Mouse (Mus musculus): ENCODE measurements around the gene Gm14409. TPM values are rescaled to one million over a fixed set of nuclear protein-coding genes. Genes with fewer than 3 reads are reported as not detected.
"Not testable (repeated sequence)": the region's sequence is repeated elsewhere in the genome, so short reads cannot be mapped to it uniquely, and the experiment has no call there.

Gene Gm14409
- not detected in 2 replicates for polyA plus RNA-seq (2014; fragmentation: Nextera tagmentation; extraction: Ambion mirVana)

DNA sequence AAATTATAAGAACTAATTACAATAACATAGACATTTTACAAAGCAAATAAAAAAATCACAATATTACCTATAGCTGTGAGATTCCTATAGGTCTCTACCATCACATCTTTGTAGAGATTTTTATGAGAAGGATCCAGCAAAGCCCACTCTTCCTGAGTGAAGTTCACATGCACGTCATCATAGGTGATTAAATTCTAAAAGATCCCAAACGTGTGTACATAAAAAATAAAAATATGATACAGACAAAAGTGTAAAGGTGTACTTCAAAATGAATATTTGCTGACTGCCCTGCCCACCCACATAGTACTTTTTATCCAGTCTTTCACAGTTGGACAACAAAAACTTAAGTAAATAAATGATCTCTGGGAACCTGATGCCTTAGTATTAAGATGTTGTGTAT is at the start of gene Gm14409:
Gm14409 (minus strand) TSS at position 101 of the 400 bp plus-strand sequence.
- not testable (repeated sequence) for H3K4me1 ChIP-seq (ENCODE audit: control insufficient read depth, insufficient read depth, low read length); H3K27me3 ChIP-seq (ENCODE audit: control insufficient read depth, insufficient read depth, low read length); H3K4me3 ChIP-seq (ENCODE audit: low read depth, low read length); ATAC-seq (replicated peaks; ENCODE audit: insufficient number of reproducible peaks, low FRiP score, low TSS enrichment); H3K9me3 ChIP-seq (replicated peaks; ENCODE audit: control insufficient read depth, low read length); H3K27ac ChIP-seq (ENCODE audit: low read depth, low read length); H3K9ac ChIP-seq (ENCODE audit: low read depth, low read length); H3K36me3 ChIP-seq (ENCODE audit: control insufficient read depth, insufficient read depth, low read length); H3K4me2 ChIP-seq
- no CpG with 5 or more reads among the region's 2 CpGs for WGBS (ENCODE audit: insufficient replicate concordance)

DNA sequence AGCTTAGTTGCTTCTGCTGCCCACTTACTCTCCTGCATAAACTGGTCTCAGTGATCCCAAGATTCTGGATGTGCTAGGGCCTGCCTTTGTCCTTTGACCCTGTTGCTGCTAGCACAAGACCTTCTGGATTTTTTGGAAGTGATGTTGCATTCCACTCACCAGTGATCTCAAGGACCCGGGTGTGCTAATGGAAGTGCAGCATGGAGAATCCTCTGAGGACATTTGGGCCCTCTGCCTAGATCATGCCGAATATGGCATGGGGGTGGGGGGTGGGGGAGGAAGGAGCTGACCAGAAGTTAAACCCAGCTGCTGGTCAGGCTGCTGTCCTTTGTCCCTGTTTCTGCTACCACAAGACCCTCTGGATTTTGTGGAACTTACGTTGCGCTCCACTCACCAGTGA is 42.8 kb upstream of the Gm14409 start:
- not testable (repeated sequence) for H3K4me1 ChIP-seq (ENCODE audit: control insufficient read depth, insufficient read depth, low read length); ATAC-seq (replicated peaks; ENCODE audit: insufficient number of reproducible peaks, low FRiP score, low TSS enrichment); H3K27me3 ChIP-seq (ENCODE audit: control insufficient read depth, insufficient read depth, low read length)

DNA sequence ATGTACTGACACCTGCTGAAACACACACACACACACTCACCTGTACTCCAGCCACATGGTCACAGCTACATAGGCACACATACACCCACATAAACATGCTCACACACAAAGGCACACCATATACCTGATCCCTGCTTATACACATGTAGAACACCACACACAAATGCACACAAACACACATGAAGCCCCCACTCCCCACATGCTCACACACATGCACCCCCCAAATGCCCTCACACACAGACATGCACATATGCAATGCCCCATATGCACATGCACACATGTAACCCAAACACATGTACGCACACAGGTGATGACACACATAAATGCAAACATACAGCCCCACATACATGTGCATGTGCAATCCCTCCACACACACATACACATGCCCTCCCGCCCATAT is 38.1 kb upstream of the Gm14409 start:
- not testable (repeated sequence) for ATAC-seq (replicated peaks; ENCODE audit: insufficient number of reproducible peaks, low FRiP score, low TSS enrichment); H3K4me2 ChIP-seq; H3K4me1 ChIP-seq (ENCODE audit: control insufficient read depth, insufficient read depth, low read length); H3K27me3 ChIP-seq (ENCODE audit: control insufficient read depth, insufficient read depth, low read length); H3K9me3 ChIP-seq (replicated peaks; ENCODE audit: control insufficient read depth, low read length); H3K4me3 ChIP-seq (ENCODE audit: low read depth, low read length); H3K36me3 ChIP-seq (ENCODE audit: control insufficient read depth, insufficient read depth, low read length); H3K27ac ChIP-seq (ENCODE audit: low read depth, low read length); H3K9ac ChIP-seq (ENCODE audit: low read depth, low read length)
- no CpG with 5 or more reads among the region's 2 CpGs for WGBS (ENCODE audit: insufficient replicate concordance)

More for the DNA sequence above, 42.8 kb upstream of the Gm14409 start:
- not testable (repeated sequence) for H3K4me2 ChIP-seq; H3K36me3 ChIP-seq (ENCODE audit: control insufficient read depth, insufficient read depth, low read length); H3K4me3 ChIP-seq (ENCODE audit: low read depth, low read length); H3K27ac ChIP-seq (ENCODE audit: low read depth, low read length); H3K9me3 ChIP-seq (replicated peaks; ENCODE audit: control insufficient read depth, low read length); H3K9ac ChIP-seq (ENCODE audit: low read depth, low read length)
- 77% methylated on average over 4 of the region's 4 CpGs for WGBS (ENCODE audit: insufficient replicate concordance)

DNA sequence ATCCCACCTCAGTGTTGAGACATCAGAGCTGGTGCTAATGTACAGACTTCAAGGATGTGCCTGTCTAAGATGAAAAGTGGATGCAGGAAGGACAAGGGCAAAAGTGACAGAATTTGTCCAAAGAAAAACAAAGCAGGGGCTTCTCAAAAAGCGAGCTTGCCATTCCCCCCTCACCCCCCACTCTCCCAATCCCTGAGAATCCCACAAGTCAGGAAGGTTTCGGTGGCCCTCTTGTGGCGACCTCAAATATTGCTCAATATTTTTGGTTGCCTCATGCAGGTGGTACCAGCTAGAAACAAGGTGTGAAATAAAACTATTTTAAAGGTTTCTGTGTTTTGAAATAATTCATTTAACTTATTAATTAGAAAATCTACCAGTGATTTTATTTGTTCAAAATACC is 16.9 kb upstream of the Gm14409 start:
- H3K9me3 ChIP-seq (replicated peaks; ENCODE audit: control insufficient read depth, low read length); H3K4me2 ChIP-seq; H3K36me3 ChIP-seq (ENCODE audit: control insufficient read depth, insufficient read depth, low read length); H3K9ac ChIP-seq (ENCODE audit: low read depth, low read length); H3K27me3 ChIP-seq (ENCODE audit: control insufficient read depth, insufficient read depth, low read length); H3K27ac ChIP-seq (ENCODE audit: low read depth, low read length); H3K4me1 ChIP-seq (ENCODE audit: control insufficient read depth, insufficient read depth, low read length); ATAC-seq (replicated peaks; ENCODE audit: insufficient number of reproducible peaks, low FRiP score, low TSS enrichment); H3K4me3 ChIP-seq (ENCODE audit: low read depth, low read length): not testable (repeated sequence)
- WGBS (ENCODE audit: insufficient replicate concordance): 14% methylated on average over 3 of the region's 3 CpGs

DNA sequence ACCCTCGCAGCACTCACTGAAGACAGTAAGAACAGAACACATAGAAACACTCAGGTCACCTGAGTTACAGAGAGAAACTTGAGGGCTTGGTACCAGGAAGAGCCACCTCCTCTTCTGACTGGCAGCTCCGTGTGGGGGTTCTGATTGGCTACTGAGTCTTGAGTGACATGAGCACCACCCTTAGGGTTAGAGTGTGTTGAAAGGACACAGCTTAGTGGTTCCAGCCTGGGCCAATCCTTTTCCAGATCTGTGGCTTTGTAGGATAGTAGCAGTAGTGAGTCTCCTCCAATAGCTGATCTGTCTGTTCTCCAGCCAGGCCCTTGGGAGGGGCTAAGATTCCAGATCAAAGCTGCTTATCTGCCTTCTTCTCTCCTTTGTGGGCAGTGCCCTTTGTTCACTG is 10.9 kb upstream of the Gm14409 start:
- not testable (repeated sequence) for H3K9me3 ChIP-seq (replicated peaks; ENCODE audit: control insufficient read depth, low read length); ATAC-seq (replicated peaks; ENCODE audit: insufficient number of reproducible peaks, low FRiP score, low TSS enrichment); H3K4me2 ChIP-seq; H3K9ac ChIP-seq (ENCODE audit: low read depth, low read length); H3K27ac ChIP-seq (ENCODE audit: low read depth, low read length); H3K4me1 ChIP-seq (ENCODE audit: control insufficient read depth, insufficient read depth, low read length); H3K36me3 ChIP-seq (ENCODE audit: control insufficient read depth, insufficient read depth, low read length); H3K27me3 ChIP-seq (ENCODE audit: control insufficient read depth, insufficient read depth, low read length); H3K4me3 ChIP-seq (ENCODE audit: low read depth, low read length)
- 42% methylated on average over 1 of the region's 2 CpGs for WGBS (ENCODE audit: insufficient replicate concordance)

DNA sequence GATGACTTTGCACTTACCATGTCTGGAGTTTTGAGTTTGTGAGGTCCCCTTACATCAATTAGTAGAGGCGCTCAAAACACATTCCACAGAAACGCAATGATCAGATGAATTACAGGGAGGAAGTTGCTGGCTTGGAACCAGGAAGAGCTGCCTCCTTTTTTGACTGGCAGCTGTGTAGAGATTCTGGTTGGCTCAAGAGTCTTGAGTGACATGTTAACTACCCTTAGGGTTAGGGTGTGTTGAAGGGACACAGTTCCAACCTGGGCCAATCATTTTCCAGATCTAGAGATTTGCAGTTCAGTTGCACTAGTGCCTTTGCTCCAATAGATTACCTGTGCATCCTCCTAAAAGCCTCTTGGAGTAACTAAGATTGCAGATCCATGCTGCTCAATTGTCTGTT is 5.4 kb upstream of the Gm14409 start:
- not testable (repeated sequence) for H3K9ac ChIP-seq (ENCODE audit: low read depth, low read length); H3K27ac ChIP-seq (ENCODE audit: low read depth, low read length); H3K9me3 ChIP-seq (replicated peaks; ENCODE audit: control insufficient read depth, low read length); H3K36me3 ChIP-seq (ENCODE audit: control insufficient read depth, insufficient read depth, low read length); H3K4me3 ChIP-seq (ENCODE audit: low read depth, low read length); H3K4me2 ChIP-seq; H3K27me3 ChIP-seq (ENCODE audit: control insufficient read depth, insufficient read depth, low read length); ATAC-seq (replicated peaks; ENCODE audit: insufficient number of reproducible peaks, low FRiP score, low TSS enrichment); H3K4me1 ChIP-seq (ENCODE audit: control insufficient read depth, insufficient read depth, low read length)
- WGBS (ENCODE audit: insufficient replicate concordance): 75% methylated on average over 2 of the region's 2 CpGs

DNA sequence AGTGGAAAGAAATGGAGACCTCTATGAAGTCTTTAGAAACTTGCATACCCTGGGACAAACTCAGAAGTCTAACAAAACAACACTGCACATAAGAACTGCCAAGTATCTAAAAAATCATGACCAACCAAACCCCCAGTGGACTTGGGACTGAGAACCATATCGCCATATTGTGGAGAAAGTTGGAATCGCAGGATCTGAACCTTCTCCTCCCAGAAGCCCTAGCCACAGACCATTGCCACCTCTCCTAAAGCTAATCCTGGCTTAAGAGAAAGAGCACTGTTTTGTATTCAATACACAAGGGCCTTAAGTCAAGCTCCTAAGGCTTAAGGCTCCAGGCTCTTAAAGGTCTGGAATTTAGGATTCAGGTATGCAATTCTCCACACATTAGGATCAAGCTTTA is 19.4 kb downstream of the Gm14409 start:
- not testable (repeated sequence) for ATAC-seq (replicated peaks; ENCODE audit: insufficient number of reproducible peaks, low FRiP score, low TSS enrichment); H3K27me3 ChIP-seq (ENCODE audit: control insufficient read depth, insufficient read depth, low read length)
- WGBS (ENCODE audit: insufficient replicate concordance): 70% methylated on average over 2 of the region's 2 CpGs

DNA sequence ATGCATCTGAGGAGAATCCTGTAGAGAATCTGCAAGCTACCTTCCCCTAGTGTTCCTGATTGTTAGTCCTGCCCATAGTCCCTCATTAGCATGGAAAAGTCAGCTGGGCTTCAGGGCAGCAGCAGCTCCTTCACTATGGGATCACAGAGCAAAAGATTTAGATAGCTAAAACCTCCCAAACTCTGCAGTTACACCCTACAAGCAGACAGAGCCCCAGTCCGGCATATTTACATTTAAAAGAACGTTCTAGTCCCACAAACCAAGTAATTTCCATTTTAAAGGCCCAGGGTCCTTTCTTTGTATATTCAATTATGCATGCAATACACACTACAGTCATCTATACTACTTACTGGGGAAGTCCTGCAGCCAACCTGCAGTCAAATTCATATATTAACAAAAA is 36.4 kb downstream of the Gm14409 start:
- H3K27me3 ChIP-seq (ENCODE audit: control insufficient read depth, insufficient read depth, low read length); H3K36me3 ChIP-seq (ENCODE audit: control insufficient read depth, insufficient read depth, low read length); ATAC-seq (replicated peaks; ENCODE audit: insufficient number of reproducible peaks, low FRiP score, low TSS enrichment); H3K9ac ChIP-seq (ENCODE audit: low read depth, low read length); H3K4me2 ChIP-seq; H3K4me3 ChIP-seq (ENCODE audit: low read depth, low read length); H3K9me3 ChIP-seq (replicated peaks; ENCODE audit: control insufficient read depth, low read length); H3K27ac ChIP-seq (ENCODE audit: low read depth, low read length); H3K4me1 ChIP-seq (ENCODE audit: control insufficient read depth, insufficient read depth, low read length): not testable (repeated sequence)
- 53% methylated on average over 2 of the region's 2 CpGs for WGBS (ENCODE audit: insufficient replicate concordance)

More for the DNA sequence above, 19.4 kb downstream of the Gm14409 start:
- H3K9me3 ChIP-seq (replicated peaks; ENCODE audit: control insufficient read depth, low read length); H3K36me3 ChIP-seq (ENCODE audit: control insufficient read depth, insufficient read depth, low read length); H3K4me3 ChIP-seq (ENCODE audit: low read depth, low read length); H3K27ac ChIP-seq (ENCODE audit: low read depth, low read length); H3K4me1 ChIP-seq (ENCODE audit: control insufficient read depth, insufficient read depth, low read length); H3K9ac ChIP-seq (ENCODE audit: low read depth, low read length); H3K4me2 ChIP-seq: not testable (repeated sequence)

Data from heart, embryonic 11.5 days (tissue).